Mouse (Mus musculus) stomach, postnatal 0 days (tissue): ENCODE measurements around the gene Lif.

Experiments
- CTCF ChIP-seq: IDR thresholded peaks from 2 replicates; pipeline ENCODE4 v1.5.1; 2016; ENCODE audit warnings: antibody characterized with exemption, low read depth, mild to moderate bottlenecking, moderate library complexity
- EP300 ChIP-seq: optimal IDR thresholded peaks from 2 replicates; pipeline ENCODE3; 2016; ENCODE audit warnings: antibody characterized with exemption

- no peak for TF ChIP-seq CTCF
- no peak for TF ChIP-seq EP300
Observed at GRCm38 (mm10) chr11:4294047-4294446, 36.7 kb downstream of the Lif start.
